Mouse (Mus musculus) frontal cortex, postnatal 25 days (tissue): ENCODE measurements at regions not wholly inside any gene's neighbourhood (a gene's known extent, or its start where the extent isn't known, plus 50 kb on each side); places are given as distances from the start of the nearest gene placed in this dataset.
"Not testable (repeated sequence)": the region's sequence is repeated elsewhere in the genome, so short reads cannot be mapped to it uniquely, and the experiment has no call there.

Source experiments
- DNase-seq, 2 experiments: peaks; one replicate each; pipeline ENCODE4 v3.0.0; 2022; ENCODE audit warnings: low spot score in 2 of 2

DNA sequence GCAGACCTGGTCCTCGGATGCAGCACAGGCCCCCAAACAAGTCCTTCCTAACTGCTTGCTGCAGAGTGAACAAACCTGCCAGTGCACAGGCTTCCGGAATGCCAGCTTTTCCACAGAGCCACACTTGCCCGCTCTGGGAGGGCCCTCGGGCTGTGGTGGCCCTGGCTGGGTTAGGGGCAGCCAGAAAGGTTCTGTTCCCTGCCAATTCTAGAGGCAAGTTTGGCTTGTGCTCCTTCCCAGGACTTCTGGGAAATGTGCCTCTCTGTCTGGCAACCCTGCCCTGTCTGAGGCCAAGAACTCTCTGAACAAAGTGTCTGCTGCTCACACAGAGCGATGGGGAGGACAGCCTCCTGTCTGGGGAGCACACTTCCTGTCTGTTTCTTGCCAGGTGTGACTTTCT, 66.4 kb downstream of the Xrcc2 start:
- DNase-seq: peak in 1 of 2 experiments; percentile 11

DNA sequence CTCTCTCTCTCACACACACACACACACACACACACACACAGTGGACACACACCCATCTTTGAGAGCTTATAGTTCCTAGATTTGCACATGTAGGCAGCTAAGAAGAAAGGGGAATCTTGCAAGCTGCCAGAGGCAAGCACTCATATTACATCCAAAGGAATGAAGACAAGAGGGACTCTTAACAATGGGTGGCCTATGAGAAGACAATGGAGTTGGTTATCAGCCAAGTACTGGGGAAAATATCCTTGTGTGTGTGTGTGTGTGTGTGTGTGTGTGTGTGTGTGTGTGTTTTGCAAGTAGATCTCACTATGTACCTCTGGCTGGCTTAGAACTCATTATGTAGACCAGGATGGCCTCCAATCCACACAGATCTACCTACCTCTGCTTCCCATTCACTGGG, 67.5 kb downstream of the Xrcc2 start:
- DNase-seq: no peak

DNA sequence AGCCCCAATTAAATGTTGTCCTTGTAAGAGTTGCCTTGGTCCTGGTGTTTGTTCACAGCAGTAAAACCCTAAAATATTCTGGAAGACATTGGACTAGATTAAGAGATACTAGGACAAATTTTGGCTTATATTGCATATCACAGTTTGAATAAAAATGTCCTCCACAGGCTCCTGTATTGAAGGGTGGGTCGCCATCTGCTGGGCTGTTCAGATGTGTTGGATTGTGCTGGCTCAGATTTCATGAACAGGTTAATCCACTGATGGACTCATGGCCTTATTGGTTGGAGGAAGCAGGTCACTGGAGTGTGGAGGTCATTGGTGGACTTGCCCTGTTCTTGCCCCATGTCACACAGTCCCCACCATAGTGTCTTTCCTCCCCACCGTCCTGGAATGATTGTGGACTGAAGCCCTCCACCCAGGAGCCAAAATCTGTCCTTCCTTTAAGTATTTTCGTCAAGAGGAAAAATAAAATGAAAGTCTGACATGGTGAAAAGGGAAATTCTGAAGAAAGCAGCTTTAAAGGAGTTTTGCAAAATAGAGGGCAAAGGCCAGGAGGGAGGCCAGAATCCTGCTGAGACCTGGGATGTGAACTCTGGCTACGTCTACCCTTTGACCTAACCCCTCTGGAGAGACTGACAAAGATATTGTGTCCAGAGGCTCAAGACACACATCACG, 72.6 kb downstream of the Xrcc2 start:
- DNase-seq: no peak

DNA sequence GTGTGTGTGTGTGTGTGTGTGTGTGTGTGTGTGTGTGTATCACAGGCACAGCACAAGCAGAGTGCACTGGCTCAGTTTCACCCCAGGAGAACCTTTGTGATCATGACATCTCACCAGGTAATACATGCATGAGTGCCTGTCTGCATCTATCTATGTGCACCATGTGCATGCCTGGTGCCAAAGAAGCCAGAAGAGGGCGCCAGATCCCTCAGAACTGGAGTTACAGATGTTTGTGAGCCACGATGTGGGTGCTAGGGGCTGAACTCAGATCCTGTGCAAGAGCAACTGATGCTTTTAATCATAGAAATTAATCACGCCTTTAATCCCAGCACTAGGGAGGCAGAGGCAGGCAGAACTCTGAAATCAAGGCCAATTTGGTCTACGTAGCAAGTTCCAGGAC, 75.9 kb downstream of the Xrcc2 start:
- DNase-seq: no peak

DNA sequence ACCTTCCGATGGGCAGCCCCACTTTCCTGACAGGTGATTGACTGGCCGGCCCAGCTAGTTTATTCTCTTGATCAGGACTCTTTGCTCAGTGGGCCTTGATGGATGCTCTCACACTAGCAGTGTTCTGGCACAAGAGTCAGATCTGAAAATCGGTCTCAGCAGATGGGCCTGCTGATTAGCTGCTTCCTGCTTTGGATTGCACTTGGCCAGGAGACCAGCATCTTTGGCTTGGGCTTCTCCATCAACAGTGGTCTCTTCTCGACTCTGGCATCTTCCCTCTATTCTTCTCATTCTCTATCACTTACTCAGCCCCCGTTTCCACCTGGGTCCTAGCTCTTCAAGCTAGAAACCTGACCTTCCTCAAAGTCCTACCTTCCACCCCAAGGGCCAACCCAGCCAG, 77.1 kb downstream of the Xrcc2 start:
- no peak for DNase-seq

DNA sequence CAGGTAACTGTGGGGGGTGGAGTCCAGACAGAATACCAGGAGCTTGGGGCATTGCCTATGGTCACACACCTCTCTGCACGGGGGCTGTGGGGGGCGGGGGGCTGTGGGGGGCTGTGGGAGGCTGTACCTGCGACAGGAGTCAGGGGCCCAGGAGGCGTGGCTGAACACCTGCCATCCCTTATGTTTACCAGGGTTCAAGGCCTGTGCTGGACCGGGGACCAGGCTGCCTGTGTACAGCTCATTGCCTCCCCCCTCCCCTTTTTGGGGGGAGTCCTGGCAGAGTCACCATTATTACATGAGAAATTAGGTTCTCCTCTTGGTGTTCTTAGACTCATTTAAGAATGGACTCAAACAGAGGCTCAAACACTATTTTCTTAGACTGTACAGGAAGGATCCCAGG, 78.5 kb downstream of the Xrcc2 start:
- DNase-seq: no peak

DNA sequence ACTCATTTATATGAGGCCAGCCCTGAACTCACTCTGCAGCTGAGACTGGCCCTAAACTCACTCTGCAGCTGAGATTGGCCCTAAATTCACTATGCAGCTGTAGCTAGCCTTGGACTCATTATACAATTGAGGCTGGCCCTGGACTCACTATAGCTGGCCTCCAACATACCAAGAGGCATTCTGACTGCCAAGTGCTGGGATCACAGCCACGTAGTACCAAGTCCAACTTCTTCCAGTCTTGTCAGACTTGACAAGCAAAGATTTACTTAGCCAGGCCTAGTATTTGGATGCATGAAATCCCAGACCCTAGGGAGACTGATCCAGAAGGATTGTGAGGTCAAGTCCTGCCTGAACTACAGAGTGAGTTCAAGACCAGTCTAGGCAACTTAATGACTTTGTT, 81.6 kb downstream of the Xrcc2 start:
- DNase-seq: no peak

DNA sequence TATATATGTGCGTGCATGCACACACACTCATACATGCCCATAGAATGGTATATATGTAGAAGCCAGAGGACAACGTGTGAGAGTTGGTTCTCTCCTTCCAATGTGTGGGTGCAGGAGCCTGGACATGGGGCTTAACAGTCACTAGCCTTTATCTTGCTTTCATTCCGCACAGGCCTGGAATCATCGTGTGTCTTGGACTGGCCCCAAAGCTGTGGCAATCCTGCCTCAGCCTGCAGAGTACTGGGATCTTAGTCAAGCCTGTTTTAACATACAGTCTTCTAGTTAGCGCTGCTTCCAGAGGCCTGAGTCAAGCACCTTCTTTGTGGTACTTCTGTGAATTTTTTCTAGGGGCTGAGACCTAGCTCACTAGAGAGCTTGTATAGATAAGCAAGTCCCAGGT, 85.8 kb downstream of the Xrcc2 start:
- DNase-seq: no peak

DNA sequence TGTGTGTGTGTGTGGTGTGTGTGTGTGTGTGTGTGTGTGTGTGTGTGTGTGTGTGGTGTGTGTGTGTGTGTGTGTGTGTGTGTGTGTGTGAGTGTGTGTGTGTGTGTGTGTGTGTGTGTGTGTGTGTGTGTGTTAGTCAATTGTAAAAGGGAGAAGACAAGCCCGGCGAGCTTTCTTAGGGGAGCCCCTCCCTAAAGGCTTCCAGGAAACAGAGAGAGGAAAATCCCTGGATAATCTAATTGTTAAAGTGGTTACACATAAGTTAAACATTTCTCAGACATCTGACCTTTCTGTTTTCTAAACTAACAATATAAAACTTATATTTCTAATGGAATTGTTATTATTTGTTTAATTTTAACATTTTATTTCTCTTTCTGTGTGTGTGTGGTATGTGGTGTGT, 86.3 kb downstream of the Xrcc2 start:
- not testable (repeated sequence) for DNase-seq

DNA sequence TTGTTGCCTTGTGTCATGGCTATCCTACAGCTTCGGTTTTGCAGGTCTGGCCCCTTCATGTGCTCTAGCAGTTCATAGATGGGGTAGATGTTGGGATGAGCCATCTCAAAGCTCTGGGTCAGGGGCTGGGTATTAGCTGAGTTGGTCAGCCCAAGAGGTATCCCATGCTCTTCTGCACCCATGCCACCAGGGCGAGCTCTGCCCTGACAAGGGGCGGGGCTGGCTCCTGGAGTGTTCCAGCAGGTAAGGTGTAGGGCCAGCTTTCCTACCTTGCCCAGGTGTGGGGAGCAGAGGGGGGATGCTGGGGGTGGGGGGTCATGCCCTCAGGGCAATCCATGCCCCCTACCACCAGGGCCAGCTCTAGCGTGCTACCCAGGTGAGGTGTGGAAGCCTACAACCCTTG, 91.0 kb downstream of the Xrcc2 start:
- no peak for DNase-seq

DNA sequence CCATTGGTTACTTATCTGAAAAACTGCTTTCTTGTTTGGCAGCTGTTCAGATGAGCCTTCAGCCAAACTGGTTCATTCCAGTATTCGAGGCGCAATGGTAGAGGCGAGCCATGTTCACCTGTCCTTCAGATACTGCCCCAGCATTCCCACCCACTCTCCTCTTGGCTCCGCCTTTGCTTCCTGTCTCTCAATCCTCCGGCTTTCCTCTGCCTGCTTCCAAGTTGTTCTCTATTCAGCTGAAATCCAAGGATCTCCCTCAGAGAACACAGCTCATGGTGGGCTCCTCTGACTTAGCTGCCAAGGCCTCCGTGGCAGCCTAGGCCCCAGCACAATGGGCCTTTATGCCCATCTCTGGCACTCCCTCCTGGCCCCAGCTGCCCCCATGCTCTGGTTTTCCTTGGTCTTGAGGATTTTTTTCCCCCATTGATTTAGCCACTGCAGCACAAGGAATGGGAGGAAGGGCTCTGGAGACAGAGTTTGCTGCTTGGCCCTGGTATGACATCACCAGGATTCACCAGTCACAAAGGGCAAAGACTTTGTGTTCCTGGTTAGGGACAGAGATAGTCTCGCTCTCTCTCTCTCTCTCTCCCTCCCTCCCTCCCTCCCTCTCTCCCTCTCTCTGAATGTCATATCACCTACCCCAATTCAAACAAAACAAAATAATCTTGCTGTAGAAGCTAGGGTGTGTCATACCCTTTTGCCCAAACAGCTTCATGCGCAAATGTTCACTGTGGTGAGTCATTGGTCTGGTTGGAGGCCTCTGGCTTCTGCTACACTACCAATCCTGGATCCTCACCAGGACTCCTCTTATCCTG, 91.6 kb downstream of the Xrcc2 start:
- peak; percentile 9 to 19 for DNase-seq

DNA sequence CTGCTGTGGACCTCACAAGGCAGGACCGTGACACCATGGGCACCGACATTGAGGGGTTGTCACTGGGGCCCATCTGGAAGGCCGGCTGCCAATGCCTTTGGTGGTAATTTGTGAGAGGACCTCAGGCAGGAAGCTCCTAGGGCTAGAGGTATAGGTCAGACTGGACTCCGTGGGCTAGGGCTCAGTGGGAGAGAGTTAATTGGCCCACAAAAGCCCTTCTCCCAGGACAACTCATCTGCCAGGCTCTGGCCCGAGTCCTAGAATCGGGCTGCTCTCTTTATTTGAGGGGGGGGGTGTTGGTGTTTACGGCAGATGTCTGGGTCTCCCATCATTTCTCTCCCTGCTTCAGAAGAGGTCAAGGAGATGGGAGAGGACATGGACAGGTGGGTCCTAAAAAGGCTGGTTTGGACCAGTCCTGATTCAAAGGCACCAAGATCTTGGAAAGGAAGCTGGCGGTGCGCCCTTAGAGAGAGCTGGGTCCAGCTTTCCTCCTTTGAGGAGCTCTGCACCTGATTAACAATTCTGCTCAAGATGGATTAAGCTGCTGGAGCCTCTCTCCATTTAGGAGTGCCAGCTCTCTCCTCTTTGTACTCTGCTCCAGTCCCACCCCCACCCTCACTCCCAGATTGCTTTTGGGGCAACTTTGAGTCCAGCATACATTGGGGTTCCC, 93.5 kb downstream of the Xrcc2 start:
- no peak for DNase-seq

DNA sequence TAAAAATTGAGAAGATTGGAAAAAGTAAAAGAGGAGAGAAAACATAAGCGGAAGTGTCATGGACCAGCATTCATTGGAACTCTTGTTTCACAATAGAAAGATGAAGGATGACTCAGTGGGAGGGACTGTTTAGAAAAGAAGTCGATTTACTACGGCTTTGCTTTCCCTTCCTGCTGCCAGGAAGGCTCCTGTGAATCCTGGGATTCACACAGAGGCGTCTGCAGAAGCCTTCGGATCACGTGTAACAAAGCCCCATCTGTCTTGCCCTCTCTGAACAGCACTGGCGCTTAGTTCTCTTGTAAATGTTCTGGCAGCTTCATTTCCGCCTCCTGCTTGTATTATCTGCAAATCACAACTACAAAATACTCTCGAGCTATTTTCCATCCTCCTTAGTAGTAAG, 94.0 kb downstream of the Cct8l1 start:
- peak; percentile 11 to 35 for DNase-seq

DNA sequence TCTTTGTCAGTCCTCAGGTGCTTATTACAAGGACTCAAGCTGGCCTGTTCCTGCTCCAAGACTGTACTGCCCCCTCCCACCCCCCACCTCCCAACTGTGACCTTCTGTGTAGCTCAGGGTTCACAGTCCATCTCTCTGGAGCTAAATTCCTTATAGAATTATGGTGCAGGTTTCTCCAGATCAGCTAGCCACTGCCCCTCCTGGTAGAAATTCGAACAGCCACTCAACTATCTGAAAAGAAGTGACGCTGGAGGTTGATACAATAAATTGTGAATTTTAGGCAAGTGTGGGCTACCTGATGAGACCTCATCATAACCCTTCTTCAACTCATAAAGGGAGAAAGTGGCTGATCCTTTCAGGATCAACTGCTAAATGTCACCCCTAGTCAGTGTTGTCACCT, 86.3 kb downstream of the Cct8l1 start:
- no peak for DNase-seq

DNA sequence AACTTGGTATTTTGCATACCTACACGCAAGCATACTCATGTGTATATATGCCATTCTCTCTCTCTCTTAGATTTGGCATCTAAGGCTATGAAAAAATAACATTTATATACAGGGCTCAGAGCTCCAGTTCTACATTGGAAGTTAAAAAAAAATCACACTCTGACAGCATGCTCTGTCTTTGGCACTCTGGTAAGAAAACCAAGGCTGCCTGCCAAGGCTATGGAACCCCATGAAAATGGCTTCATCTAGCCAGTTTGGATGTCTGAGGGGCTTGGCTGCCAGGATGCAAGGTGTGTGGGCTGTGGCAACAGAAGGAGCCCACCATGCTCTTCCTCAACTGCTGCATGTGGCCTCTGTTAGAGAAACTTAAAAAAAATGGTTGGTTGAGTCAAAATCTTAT, 83.5 kb downstream of the Cct8l1 start:
- DNase-seq: no peak

DNA sequence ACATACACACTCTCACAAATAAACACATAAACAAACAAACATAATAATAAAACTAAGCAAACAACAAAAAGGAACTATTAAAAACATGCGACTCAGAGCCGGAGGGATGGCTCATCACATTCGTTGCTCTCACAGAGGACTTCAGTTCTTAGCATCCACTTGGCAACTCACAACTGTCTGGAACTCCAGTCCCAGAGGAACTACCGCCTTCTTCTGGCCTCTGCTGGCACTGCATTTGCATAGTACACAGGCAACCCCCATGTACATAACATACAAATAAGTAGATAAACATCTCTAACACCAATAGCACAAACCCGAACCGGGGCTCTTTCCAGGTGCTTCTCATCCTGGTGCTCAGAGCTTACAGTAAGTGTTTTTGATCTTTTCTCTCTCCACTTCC, 81.9 kb downstream of the Cct8l1 start:
- no peak for DNase-seq

DNA sequence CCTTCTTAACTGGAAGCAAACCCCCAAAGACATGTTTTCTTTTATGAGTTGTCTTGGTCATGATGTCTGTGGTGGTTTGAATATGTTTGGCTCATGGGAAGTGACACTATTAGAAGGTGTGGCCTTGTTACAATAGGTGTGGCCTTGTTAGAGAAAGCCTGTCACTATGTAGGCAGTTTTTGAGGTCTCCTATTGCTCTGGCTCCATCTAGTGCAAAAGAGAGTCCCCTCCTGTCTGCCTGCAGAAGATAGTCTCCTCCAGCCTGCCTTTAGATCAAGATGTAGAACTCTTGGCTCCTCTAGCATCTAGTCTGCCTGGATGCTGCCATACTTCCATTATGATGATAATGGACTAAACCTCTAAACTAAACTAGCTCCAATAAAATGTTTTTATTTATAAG, 75.8 kb downstream of the Cct8l1 start:
- no peak for DNase-seq
